Mouse (Mus musculus): Measurements from ENCODE around the gene Csrp1.

Csrp1 gene

GRCm38 (mm10) chr1:135698451-135698921 is 21.4 kb upstream of the Csrp1 start:
- DNase-seq, result no peak

- DNase-seq, result peak; percentile 79
Measured at GRCm38 (mm10) chr1:135698996-135699705, 20.7 kb upstream of the Csrp1 start.

GRCm38 (mm10) chr1:135699892-135700291 is 20.0 kb upstream of the Csrp1 start:
- no peak for DNase-seq

GRCm38 (mm10) chr1:135700605-135701004 is 19.3 kb upstream of the Csrp1 start:
- DNase-seq, result peak; percentile 82

GRCm38 (mm10) chr1:135701314-135701713 is 18.5 kb upstream of the Csrp1 start:
- no peak for DNase-seq

- DNase-seq, result no peak
Measured at GRCm38 (mm10) chr1:135702722-135703121, 17.1 kb upstream of the Csrp1 start.

- no peak for DNase-seq
Measured at GRCm38 (mm10) chr1:135704317-135704821, 15.5 kb upstream of the Csrp1 start.

- no peak for DNase-seq
Measured at GRCm38 (mm10) chr1:135708369-135708768, 11.5 kb upstream of the Csrp1 start.

- no peak for DNase-seq
Measured at GRCm38 (mm10) chr1:135711126-135711525, 8.7 kb upstream of the Csrp1 start.

GRCm38 (mm10) chr1:135714028-135714815 is 5.6 kb upstream of the Csrp1 start:
- DNase-seq, result no peak

GRCm38 (mm10) chr1:135714901-135715609 is 4.8 kb upstream of the Csrp1 start:
- no peak for DNase-seq

GRCm38 (mm10) chr1:135719486-135719885 is 375 bp upstream of the Csrp1 start:
- peak; percentile 73 for DNase-seq

GRCm38 (mm10) chr1:135723016-135723415 is 3.2 kb downstream of the Csrp1 start:
- DNase-seq, result no peak

GRCm38 (mm10) chr1:135724134-135724533 is 4.3 kb downstream of the Csrp1 start:
- no peak for DNase-seq

- DNase-seq, result no peak
Measured at GRCm38 (mm10) chr1:135725324-135725723, 5.5 kb downstream of the Csrp1 start.

GRCm38 (mm10) chr1:135725936-135726335 is 6.1 kb downstream of the Csrp1 start:
- DNase-seq, result no peak

- DNase-seq, result peak; percentile 85
Measured at GRCm38 (mm10) chr1:135728631-135729366, 8.9 kb downstream of the Csrp1 start.

GRCm38 (mm10) chr1:135729367-135729713 is 9.5 kb downstream of the Csrp1 start:
- DNase-seq, result no peak

GRCm38 (mm10) chr1:135729821-135730220 is 10.0 kb downstream of the Csrp1 start:
- no peak for DNase-seq

- DNase-seq, result no peak
Measured at GRCm38 (mm10) chr1:135730296-135730695, 10.4 kb downstream of the Csrp1 start.

- no peak for DNase-seq
Measured at GRCm38 (mm10) chr1:135731393-135731792, 11.5 kb downstream of the Csrp1 start.

- DNase-seq, result no peak
Measured at GRCm38 (mm10) chr1:135731897-135732684, 12.2 kb downstream of the Csrp1 start.
